8 mouse cellular contexts compared by ENCODE assay signal in the genomic region with DNA sequence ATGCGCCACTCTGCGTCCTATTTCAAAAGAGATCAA. TPM values are rescaled to one million over a fixed set of nuclear protein-coding genes. Genes with fewer than 3 reads are reported as not detected.
A peak's percentile ranks its signal among the peaks of the same experiment; 100 is the strongest.
DNase-seq lines count a peak whose midpoint lies in the region; ATAC-seq lines count a peak whose summit lies in the region.

Uck2 (minus strand) TSS at position 1 of the 36 bp plus-strand sequence.

- H3K4me2 ChIP-seq in lung, embryonic 15.5 days = peak within 1 kb of the TSS; percentile 92
- peak within 1 kb of the TSS; percentile 73 for H3K4me2 ChIP-seq in embryonic facial prominence, embryonic 13.5 days
- peak within 1 kb of the TSS; percentile 91 for H3K4me2 ChIP-seq in heart, embryonic 15.5 days
- peak within 1 kb of the TSS; percentile 75 for H3K4me2 ChIP-seq in neural tube, embryonic 13.5 days

- H3K4me3 ChIP-seq in lung, embryonic 15.5 days = peak within 1 kb of the TSS; percentile 89
- H3K4me3 ChIP-seq in embryonic facial prominence, embryonic 13.5 days = peak within 1 kb of the TSS; percentile 86
- peak within 1 kb of the TSS; percentile 88 for H3K4me3 ChIP-seq in heart, embryonic 15.5 days
- H3K4me3 ChIP-seq in neural tube, embryonic 13.5 days = peak within 1 kb of the TSS; percentile 68

- H3K4me1 ChIP-seq in lung, embryonic 15.5 days = peaks cover 32% of the 10 kb centered on the region
- peaks cover 34% of the 10 kb centered on the region for H3K4me1 ChIP-seq in embryonic facial prominence, embryonic 13.5 days
- H3K4me1 ChIP-seq in heart, embryonic 15.5 days (replicated peaks) = peaks cover 29% of the 10 kb centered on the region
- peaks cover 46% of the 10 kb centered on the region for H3K4me1 ChIP-seq in neural tube, embryonic 13.5 days (replicated peaks)

- ATAC-seq in lung, embryonic 15.5 days (ENCODE audit: borderline replicate concordance, extremely low read depth, low FRiP score, low TSS enrichment) = no peak
- ATAC-seq in embryonic facial prominence, embryonic 13.5 days (ENCODE audit: insufficient number of reproducible peaks, insufficient read depth, low FRiP score, low TSS enrichment, low read depth) = no peak
- ATAC-seq in heart, embryonic 15.5 days (replicated peaks; ENCODE audit: insufficient number of reproducible peaks, insufficient read depth, low FRiP score, low read depth) = no peak
- no peak for ATAC-seq in neural tube, embryonic 13.5 days (ENCODE audit: low read depth)

- peaks cover 23% of the 10 kb centered on the region for H3K27me3 ChIP-seq in lung, embryonic 15.5 days
- H3K27me3 ChIP-seq in embryonic facial prominence, embryonic 13.5 days = peaks cover 16% of the 10 kb centered on the region
- H3K27me3 ChIP-seq in heart, embryonic 15.5 days = no peaks in the 10 kb centered on the region
- H3K27me3 ChIP-seq in neural tube, embryonic 13.5 days = no peaks in the 10 kb centered on the region; the same call in 1 of the 2 replicates

- intact Hi-C loops in left cerebral cortex, postnatal 36 days (cut with DNase I) = no loop called here

- 0% methylated on average over 2 of the region's 2 CpGs for WGBS in lung, embryonic 15.5 days
- WGBS in embryonic facial prominence, embryonic 13.5 days = 0% methylated on average over 2 of the region's 2 CpGs
- WGBS in heart, embryonic 15.5 days = 0% methylated on average over 2 of the region's 2 CpGs
- 0% methylated on average over 2 of the region's 2 CpGs for WGBS in neural tube, embryonic 13.5 days

- no peaks in the 10 kb centered on the region for H3K9me3 ChIP-seq in lung, embryonic 15.5 days
- H3K9me3 ChIP-seq in embryonic facial prominence, embryonic 13.5 days = no peaks in the 10 kb centered on the region
- no peaks in the 10 kb centered on the region for H3K9me3 ChIP-seq in heart, embryonic 15.5 days (replicated peaks)
- H3K9me3 ChIP-seq in neural tube, embryonic 13.5 days = no peaks in the 10 kb centered on the region

- H3K9ac ChIP-seq in lung, embryonic 15.5 days = peak within 1 kb of the TSS; percentile 62
- peak within 1 kb of the TSS; percentile 87 for H3K9ac ChIP-seq in embryonic facial prominence, embryonic 13.5 days
- H3K9ac ChIP-seq in heart, embryonic 15.5 days = peak within 1 kb of the TSS; percentile 77
- peak within 1 kb of the TSS; percentile 88 for H3K9ac ChIP-seq in neural tube, embryonic 13.5 days

- H3K36me3 ChIP-seq in lung, embryonic 15.5 days = no peaks in the 10 kb centered on the region
- no peaks in the 10 kb centered on the region; the same call in 1 of the 2 replicates for H3K36me3 ChIP-seq in embryonic facial prominence, embryonic 13.5 days
- H3K36me3 ChIP-seq in heart, embryonic 15.5 days = no peaks in the 10 kb centered on the region
- H3K36me3 ChIP-seq in neural tube, embryonic 13.5 days = no peaks in the 10 kb centered on the region

- no peak for DNase-seq in lung, postnatal 4 days
- no peak for DNase-seq in left cerebral cortex, postnatal 36 days (ENCODE audit: low spot score in 2 of 2)
- DNase-seq in urinary bladder, adult 18-20 months (ENCODE audit: low spot score in 2 of 2) = no peak
- DNase-seq in embryo, embryonic 10 days (ENCODE audit: low spot score) = no peak

- peak within 1 kb of the TSS; percentile 97 for H3K27ac ChIP-seq in lung, embryonic 15.5 days
- peak within 1 kb of the TSS; percentile 93 for H3K27ac ChIP-seq in embryonic facial prominence, embryonic 13.5 days
- H3K27ac ChIP-seq in heart, embryonic 15.5 days = peak within 1 kb of the TSS; percentile 95
- H3K27ac ChIP-seq in neural tube, embryonic 13.5 days (replicated peaks) = peak within 1 kb of the TSS; percentile 95

RNA-seq across cellular contexts. Expression of gene Uck2, which starts in this region (rescaled TPM):
- 79.2 and 85.4 TPM in 2 replicates for polyA plus RNA-seq in lung, embryonic 15.5 days (2015; fragmentation: Nextera tagmentation; extraction: Ambion mirVana)
- 80.7 and 87.8 TPM in 2 replicates for polyA plus RNA-seq in embryonic facial prominence, embryonic 13.5 days (2015; fragmentation: Nextera tagmentation; extraction: Ambion mirVana)
- 42.3 and 57.7 TPM in 2 replicates for polyA plus RNA-seq in heart, embryonic 15.5 days (2015; fragmentation: Nextera tagmentation; extraction: Ambion mirVana)
- total RNA-seq in left cerebral cortex, postnatal 36 days (2021) = 10 to 100 TPM; 37.4 to 42.5 TPM
- polyA plus RNA-seq in neural tube, embryonic 13.5 days (2015; fragmentation: Nextera tagmentation; extraction: Ambion mirVana) = 66.3 and 69.0 TPM in 2 replicates
